Mouse (Mus musculus): Measurements from ENCODE around the gene Gje1. TPM values are rescaled to one million over a fixed set of nuclear protein-coding genes. Genes with fewer than 3 reads are reported as not detected.

The Gje1 gene
- polyA plus RNA-seq, 1 experiment: not detected

- no peak for TF ChIP-seq CTCF (IDR thresholded peaks at IDR 0.05; ENCODE audit: low read depth, low read length)
- no peak for TF ChIP-seq POLR2A (IDR thresholded peaks at IDR 0.05; ENCODE audit: borderline replicate concordance, low read depth, low read length)
- H3K27ac ChIP-seq (ENCODE audit: insufficient read depth, low read depth, low read length): no peak overlapping the region
- H3K4me1 ChIP-seq (ENCODE audit: control insufficient read depth, insufficient read depth, low read length): no peaks in the 10 kb centered on the region; the same call in 1 of the 2 replicates
- H3K4me3 ChIP-seq (ENCODE audit: insufficient read depth, low read length): no peak overlapping the region
Observed at GRCm38 (mm10) chr10:14688785-14689442, 29.1 kb downstream of the Gje1 start.

- Histone ChIP-seq H3K4me1 (ENCODE audit: control insufficient read depth, insufficient read depth, low read length) (no peaks in the 10 kb centered on the region; the same call in 1 of the 2 replicates), H3K4me3 (ENCODE audit: insufficient read depth, low read length) (no peak overlapping the region), H3K27ac (ENCODE audit: insufficient read depth, low read depth, low read length) (no peak overlapping the region)
- TF ChIP-seq POLR2A (IDR thresholded peaks at IDR 0.05; ENCODE audit: borderline replicate concordance, low read depth, low read length) (no peak), CTCF (IDR thresholded peaks at IDR 0.05; ENCODE audit: low read depth, low read length) (no peak)
Observed at GRCm38 (mm10) chr10:14685663-14686062, 32.4 kb downstream of the Gje1 start.

GRCm38 (mm10) chr10:14666147-14666546 is 51.9 kb downstream of the Gje1 start:
- Histone ChIP-seq H3K4me3 (ENCODE audit: insufficient read depth, low read length) (no peak overlapping the region), H3K4me1 (ENCODE audit: control insufficient read depth, insufficient read depth, low read length) (no peaks in the 10 kb centered on the region), H3K27ac (ENCODE audit: insufficient read depth, low read depth, low read length) (no peak overlapping the region)
- TF ChIP-seq POLR2A (IDR thresholded peaks at IDR 0.05; ENCODE audit: borderline replicate concordance, low read depth, low read length) (no peak), CTCF (IDR thresholded peaks at IDR 0.05; ENCODE audit: low read depth, low read length) (no peak)

Other genes starting within 250 kb of the Gje1 start
- 4.4 and 4.6 TPM in 2 replicates for gene Adgrg6, start 172.6 kb downstream of the Gje1 start, polyA plus RNA-seq (2012; ENCODE audit: insufficient read depth, insufficient read length, missing spikeins)
- 54.2 and 57.3 TPM in 2 replicates for gene Vta1, start 12.7 kb downstream of the Gje1 start, polyA plus RNA-seq (2012; ENCODE audit: insufficient read depth, insufficient read length, missing spikeins)
- not detected in 2 replicates for gene Nmbr, start 12.6 kb downstream of the Gje1 start, polyA plus RNA-seq (2012; ENCODE audit: insufficient read depth, insufficient read length, missing spikeins)

All from bone marrow macrophage, adult 2 months (primary cell).